Mouse (Mus musculus) neutrophil, adult 83 days (primary cell): ENCODE measurements around the gene Gm30302. TPM values are rescaled to one million over a fixed set of nuclear protein-coding genes. Genes with fewer than 3 reads are reported as not detected.

Experiments
- total RNA-seq, 2 experiments: library from RNA; stranded (reverse); gene quantifications; one replicate each; pipeline ENCODE4 v1.2.4; 2023

Gene Gm30302
- not detected for total RNA-seq

DNA sequence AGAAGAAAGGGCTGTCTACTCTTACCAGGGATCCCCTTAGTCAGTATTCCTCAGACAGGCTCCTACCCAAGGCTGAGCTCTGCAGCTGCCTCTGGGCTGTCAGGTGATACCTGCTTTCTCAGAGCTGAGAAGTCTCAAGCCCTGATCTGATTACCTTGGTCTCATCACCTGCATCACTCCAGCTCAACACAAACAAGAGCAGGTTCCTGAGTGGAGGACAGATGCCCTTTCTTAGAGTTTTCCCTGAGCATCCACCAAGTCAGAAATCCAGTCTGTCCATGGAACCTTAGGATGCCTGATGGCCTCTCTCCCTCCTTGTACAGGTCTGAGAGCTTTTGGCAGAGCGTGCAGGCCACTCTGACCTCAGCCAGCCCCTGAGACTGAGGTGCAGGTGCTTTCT, at the start of gene Gm30302:
Gene Gm30302 (minus strand): TSS at position 101 of the 400 bp plus-strand sequence.

Other genes with a start within 250 kb of the Gm30302 start
- under 1 TPM in 1 of 2 experiments, not detected in 1; 0.53 TPM for gene Omd, start 216.5 kb downstream of the Gm30302 start, total RNA-seq
- gene Ogn, start 191.0 kb downstream of the Gm30302 start, total RNA-seq = under 1 TPM in 1 of 2 experiments, not detected in 1; 0.15 TPM
- 1 to 10 TPM; 8.5 to 9.5 TPM for gene Cenpp, start 146.2 kb downstream of the Gm30302 start, total RNA-seq
- 1 to 10 TPM; 7.2 to 8.6 TPM for gene Nol8, start 145.9 kb downstream of the Gm30302 start, total RNA-seq
- 10 to 100 TPM; 34.4 to 37.9 TPM for gene Iars, start 116.9 kb downstream of the Gm30302 start, total RNA-seq